Mouse (Mus musculus) splenic B cell, adult 2 months (primary cell): Measurements from ENCODE around the gene Cbx5.
"Not testable (repeated sequence)": the region's sequence is repeated elsewhere in the genome, so short reads cannot be mapped to it uniquely, and the experiment has no call there.

Source experiments
- DNase-seq: peaks from one replicate; pipeline ENCODE4 v3.0.0-alpha.2; 2011; ENCODE audit warnings: low read depth, low spot score
- H3K27me3 ChIP-seq: 2 replicates; pipeline ENCODE4 v1.6.1; 2012; ENCODE audit warnings: mild to moderate bottlenecking, low read length, moderate library complexity, mixed read lengths; ENCODE audit not compliant: control insufficient read depth, poor library complexity, insufficient read depth, severe bottlenecking
- H3K36me3 ChIP-seq: 2 replicates; pipeline ENCODE4 v1.6.1; 2012; ENCODE audit warnings: mild to moderate bottlenecking, low read length, moderate library complexity, mixed read lengths; ENCODE audit not compliant: control insufficient read depth, poor library complexity, insufficient read depth, severe bottlenecking

The Cbx5 gene

DNA sequence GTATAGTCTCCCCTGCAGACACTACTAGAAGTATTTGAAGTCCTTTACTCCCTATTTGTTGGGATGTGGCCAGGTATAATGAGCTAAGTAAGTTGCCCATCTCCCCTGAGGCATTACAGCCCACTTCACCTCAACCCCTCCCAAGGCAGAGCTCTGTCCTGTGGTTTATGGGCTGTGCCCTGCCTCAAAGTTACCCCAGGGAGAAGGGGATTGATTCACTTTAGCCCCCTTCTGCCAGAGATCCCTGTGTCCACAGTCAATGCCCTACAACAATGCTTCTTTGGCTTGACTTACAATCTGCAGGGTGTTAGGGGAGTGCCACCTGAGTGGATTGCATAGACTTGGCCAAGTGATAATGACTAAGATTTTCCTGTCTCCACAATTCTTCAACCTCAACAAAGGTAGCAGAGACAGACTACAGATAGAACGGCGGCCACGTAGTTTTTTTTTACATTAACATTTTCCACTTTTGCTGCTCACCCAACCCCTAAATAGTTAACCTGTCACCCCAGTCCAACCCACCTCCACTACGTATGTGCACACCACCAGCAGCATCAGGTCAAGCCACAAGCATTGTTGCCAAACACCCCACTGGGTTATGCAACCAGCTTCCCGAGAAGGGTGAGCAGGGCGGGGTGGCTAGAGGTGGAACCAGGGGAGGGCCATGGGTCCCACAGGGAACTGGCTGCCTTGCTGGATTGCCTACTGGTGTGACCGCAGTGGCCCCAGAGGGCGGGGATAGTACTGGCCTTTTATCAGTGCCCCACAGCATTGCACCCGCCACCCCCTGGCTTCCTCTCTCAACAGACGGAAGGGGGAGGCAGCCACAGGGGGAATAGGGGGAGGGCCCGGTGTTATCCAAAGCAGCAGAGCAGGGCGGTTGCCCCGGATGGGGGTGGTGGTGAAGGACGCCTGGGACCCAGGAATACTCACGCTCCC is 18.4 kb upstream of the Cbx5 start, which contains the start of gene Nfe2:
Gene Nfe2, minus strand, starts transcription at position 614 of the 939 bp plus-strand sequence.
- Histone ChIP-seq H3K27me3 (peaks cover 3% of the 10 kb centered on the region), H3K36me3 (no peaks in the 10 kb centered on the region)
- DNase-seq = peak; percentile 56

GRCm38 (mm10) chr15:103256210-103256986 is 16.8 kb upstream of the Cbx5 start:
- Histone ChIP-seq H3K36me3 (no peaks in the 10 kb centered on the region), H3K27me3 (peaks cover 3% of the 10 kb centered on the region)
- DNase-seq = no peak

- Histone ChIP-seq H3K27me3 (peaks cover 3% of the 10 kb centered on the region), H3K36me3 (no peaks in the 10 kb centered on the region)
- DNase-seq = peak; percentile 52
These were observed 15.6 kb upstream of the Cbx5 start for GRCm38 (mm10) chr15:103255169-103255568.

GRCm38 (mm10) chr15:103253352-103253751 is 13.7 kb upstream of the Cbx5 start:
- DNase-seq = no peak
- peaks cover 3% of the 10 kb centered on the region for H3K27me3 ChIP-seq
- no peaks in the 10 kb centered on the region for H3K36me3 ChIP-seq

DNA sequence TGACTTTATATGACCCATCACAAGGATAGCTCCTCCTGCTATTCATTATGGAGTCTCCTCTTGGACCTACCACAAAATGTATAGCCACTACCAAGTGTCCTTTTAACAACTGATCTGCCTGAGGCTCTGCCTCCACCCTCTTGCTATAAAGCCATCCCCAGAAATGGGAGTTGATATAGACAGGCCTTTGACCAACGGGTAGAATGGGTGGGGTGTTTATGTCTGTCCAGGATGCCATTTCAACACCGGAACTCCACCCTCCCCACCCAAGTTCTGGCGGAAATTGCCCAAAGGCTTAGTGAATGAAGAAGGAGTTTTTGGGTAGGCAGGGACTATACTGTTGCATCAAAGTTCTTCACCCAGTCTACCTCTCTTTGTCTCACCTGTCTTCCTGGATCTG is 13.0 kb upstream of the Cbx5 start:
- no peak for DNase-seq
- Histone ChIP-seq H3K36me3 (peaks cover 2% of the 10 kb centered on the region; the same call in 1 of the 2 replicates), H3K27me3 (peaks cover 3% of the 10 kb centered on the region)

DNA sequence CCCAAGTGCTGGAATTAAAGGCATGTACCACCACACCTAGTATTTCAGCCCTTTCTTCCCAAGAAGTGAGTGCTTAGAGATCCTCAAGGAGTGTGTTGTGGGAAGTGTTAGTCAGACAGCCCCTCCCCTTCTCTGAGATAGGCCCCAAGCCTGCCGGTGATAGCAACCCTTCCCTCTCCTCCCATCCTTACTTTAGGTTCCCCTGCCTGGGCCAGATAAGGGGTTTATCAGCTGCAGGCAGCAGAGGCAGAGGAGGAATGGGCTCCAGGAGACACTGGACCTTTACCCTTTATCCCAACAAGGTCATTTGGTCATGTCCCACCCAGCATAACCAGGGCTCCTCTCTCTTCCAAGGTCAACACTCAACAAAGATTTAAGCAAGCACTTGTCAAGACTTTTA is 12.0 kb upstream of the Cbx5 start:
- no peak for DNase-seq
- Histone ChIP-seq H3K36me3 (peaks cover 8% of the 10 kb centered on the region), H3K27me3 (peaks cover 3% of the 10 kb centered on the region)

GRCm38 (mm10) chr15:103250195-103250740 is 10.7 kb upstream of the Cbx5 start:
- Histone ChIP-seq H3K27me3 (peaks cover 3% of the 10 kb centered on the region), H3K36me3 (peaks cover 15% of the 10 kb centered on the region)
- DNase-seq = peak; percentile 79

DNA sequence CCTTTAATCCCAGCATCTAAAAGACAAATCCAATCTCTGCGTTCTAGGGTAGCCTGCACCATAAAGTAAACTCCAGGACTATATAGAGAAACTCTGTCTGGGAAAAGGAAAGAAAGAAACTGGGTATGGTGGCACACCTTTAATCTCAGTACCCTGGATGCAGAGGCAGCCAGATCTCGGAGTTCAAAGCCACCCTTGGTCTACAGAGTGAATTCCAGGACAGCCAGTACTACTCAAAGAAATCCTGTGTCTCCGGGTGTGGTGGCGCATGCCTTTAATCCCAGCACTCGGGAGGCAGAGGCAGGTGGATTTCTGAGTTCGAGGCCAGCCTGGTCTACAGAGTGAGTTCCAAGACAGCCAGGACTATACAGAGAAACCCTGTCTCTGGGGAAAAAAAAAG is 9.9 kb upstream of the Cbx5 start:
- not testable (repeated sequence) for DNase-seq, H3K27me3 ChIP-seq
- H3K36me3 ChIP-seq = peaks cover 15% of the 10 kb centered on the region

DNA sequence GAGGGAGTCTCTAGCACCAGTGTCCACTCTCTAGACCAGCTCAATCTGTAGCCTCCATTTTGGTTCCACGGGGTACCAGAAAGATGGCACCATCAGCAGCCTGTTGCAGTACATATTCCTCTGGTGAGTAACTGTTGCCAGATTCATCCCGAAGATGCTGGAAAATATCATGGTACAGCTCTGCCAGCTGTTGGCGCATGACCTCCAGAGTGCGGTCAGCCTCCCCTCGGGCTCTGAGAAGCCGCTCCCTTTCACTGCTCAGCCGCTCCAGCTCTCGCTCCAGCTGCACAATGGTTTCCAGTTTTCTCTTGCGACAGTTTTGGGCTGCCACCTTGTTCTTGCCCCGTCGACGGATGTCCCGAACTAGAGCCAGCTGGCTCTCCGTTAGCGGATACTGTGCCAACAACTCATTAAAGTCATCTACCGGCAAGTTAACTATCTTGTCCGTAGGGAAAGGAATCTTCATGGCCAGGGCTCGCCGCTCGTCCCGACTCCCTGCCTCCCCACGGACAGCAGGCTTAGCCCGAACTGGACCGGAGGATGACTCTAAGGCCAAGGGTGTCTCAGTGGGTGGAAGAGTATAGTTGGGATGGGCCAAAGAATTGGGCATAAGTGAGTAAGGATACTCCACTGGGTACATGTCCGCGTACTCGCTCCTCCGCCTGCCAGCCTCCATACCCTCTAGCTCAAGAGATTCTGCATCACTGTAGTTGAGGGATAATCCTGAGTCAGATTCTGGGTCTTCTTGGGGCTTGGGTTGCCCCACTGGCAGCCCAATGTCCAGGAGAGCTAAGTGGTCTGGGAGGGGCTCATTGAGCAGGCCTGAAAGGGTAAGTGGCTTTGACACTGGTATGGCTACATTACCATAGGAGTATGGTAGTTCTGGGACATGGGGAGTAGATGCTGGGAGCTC is 9.0 kb upstream of the Cbx5 start:
- peaks cover 3% of the 10 kb centered on the region for H3K27me3 ChIP-seq
- no peak for DNase-seq

GRCm38 (mm10) chr15:103247782-103248400 is 8.3 kb upstream of the Cbx5 start:
- DNase-seq = no peak
- H3K27me3 ChIP-seq = no peaks in the 10 kb centered on the region
- peaks cover 21% of the 10 kb centered on the region for H3K36me3 ChIP-seq

More for the DNA sequence above, 9.0 kb upstream of the Cbx5 start:
- H3K36me3 ChIP-seq = peaks cover 15% of the 10 kb centered on the region

DNA sequence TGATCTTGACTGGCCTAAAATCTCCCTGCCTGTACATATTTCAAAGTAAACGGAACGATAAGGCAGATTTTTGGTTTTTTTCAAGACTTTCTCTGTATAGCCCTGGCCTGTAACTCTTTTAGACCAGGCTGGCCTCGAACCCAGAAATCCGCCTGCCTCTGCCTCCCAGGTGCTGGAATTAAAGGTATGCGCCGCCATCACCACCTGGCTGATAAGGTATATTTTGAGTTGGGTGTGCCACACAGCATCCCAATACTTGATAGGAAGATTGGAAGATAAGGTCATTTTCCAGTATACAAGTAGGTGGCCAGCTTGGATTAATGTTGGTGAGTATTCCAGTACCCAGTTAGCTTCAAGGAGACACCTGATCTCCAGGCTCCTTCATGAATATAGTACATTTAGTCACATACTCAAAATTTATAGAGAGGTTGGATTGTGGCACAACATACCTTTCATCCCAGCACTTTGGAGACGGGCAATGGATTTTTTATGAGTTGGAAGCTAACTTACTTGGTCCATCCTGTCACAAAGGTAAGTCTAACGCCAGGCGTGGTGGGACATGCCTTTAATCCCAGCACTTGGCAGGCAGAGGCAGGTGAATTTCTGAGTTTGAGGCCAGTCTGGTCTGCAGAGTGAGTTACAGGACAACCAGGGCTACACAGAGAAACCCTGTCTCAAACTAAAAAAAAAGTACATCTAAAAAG is 7.6 kb upstream of the Cbx5 start:
- no peak for DNase-seq
- Histone ChIP-seq H3K27me3 (no peaks in the 10 kb centered on the region), H3K36me3 (peaks cover 21% of the 10 kb centered on the region)

- DNase-seq = no peak
- Histone ChIP-seq H3K36me3 (peaks cover 27% of the 10 kb centered on the region), H3K27me3 (no peaks in the 10 kb centered on the region)
These were observed 6.0 kb upstream of the Cbx5 start for GRCm38 (mm10) chr15:103245616-103246015.

GRCm38 (mm10) chr15:103242885-103243284 is 3.3 kb upstream of the Cbx5 start:
- H3K27me3 ChIP-seq = no peaks in the 10 kb centered on the region
- H3K36me3 ChIP-seq = peaks cover 27% of the 10 kb centered on the region
- no peak for DNase-seq
